Mouse (Mus musculus) colon, adult 2 months (tissue): ENCODE results near the gene Acsm5. TPM values are rescaled to one million over a fixed set of nuclear protein-coding genes. Genes with fewer than 3 reads are reported as not detected.

ENCODE experiments used
- polyA plus RNA-seq: library from polyadenylated mRNA; depleted of rRNA; stranded (reverse); fragments of >200 nt; gene quantifications from 2 replicates; pipeline ENCODE4 v1.2.3, GENCODE M21; 2012; rRNA removed

Gene Acsm5
- polyA plus RNA-seq = not detected in 2 replicates

DNA sequence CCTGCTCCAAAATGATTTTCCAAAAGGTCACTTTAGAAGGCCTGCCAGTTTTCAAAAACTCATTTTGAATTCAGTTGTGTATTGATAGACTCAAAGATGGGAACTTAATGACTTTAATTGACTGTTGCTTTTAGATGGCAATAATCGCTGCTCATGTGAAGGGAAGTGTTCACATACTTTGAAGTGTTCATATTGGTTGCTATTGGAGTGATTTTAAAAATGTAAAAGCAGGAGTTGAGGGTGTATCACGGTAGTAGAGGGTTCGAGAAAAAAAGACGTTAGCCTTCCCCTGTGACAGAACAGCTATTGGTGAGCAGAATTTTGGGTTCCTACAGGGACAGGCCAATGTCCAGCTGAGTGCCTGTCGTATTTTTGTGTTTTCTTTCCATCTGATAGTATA, at the start of gene Acsm5:
Gene Acsm5 (plus strand): TSS at position 301 of the 400 bp plus-strand sequence.

DNA sequence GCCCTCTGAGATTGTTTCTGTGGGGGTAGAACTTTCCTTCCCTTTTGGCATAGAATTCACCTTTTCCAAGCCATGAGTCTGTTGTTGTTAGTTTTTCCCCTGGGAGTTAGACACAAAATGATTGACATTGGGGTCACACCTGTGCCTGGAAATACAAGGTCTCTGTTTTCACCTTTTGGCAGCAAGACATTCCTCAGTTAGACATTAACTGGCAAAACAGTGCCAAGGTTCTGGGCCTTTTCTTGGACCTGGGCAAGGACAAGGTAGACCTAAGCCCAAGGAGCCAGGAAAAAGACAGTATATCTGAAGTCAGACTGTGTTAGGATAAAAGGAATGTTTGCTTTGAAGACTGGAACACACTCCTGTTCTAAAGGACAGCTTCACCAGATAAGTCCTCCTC, 40.0 kb upstream of the Acsm5 start, which contains the start of gene Umod:
Gene Umod (minus strand): TSS at position 27 of the 400 bp plus-strand sequence.

DNA sequence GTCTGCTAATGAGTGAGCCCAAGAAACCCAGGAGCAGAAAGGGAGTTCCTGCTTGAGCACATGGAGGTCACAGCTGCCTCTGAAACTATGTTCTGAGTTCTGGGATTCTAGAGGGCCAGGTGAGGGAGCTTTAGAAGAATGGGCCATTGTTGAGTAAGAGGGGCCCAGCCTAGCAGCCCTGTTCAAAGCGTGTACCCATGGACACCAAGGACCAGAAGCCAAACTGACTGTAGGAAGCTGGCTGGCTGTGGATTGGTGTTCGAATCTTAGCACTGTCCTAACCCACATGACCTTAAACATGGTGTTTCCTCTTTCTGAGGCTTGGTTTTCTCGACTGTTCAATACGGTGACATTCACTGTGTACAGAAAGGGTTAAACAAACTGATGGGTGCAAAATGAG, 4.1 kb downstream of the Acsm5 start, which contains the start of gene Pdilt:
Gene Pdilt (minus strand): TSS at position 101 of the 400 bp plus-strand sequence.

DNA sequence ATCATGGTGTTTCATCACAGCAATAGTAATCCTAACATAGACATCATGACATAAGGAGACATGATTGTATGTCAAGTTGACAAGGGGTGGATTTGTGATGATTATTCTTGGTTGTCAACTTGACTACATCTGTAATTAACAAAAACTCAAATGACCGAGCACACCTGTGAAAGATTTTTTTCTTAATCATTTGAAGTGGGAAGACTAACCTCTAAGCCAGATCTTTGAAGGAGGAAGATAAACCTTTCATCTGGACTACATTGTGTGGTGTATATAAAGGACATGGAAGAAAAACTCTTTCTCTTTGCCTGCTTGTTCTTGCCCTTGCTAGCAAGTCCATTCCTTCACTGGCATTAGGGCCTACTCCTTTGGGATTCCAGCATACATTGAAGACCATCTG, 34.8 kb downstream of the Acsm5 start, which contains the start of gene Acsm2:
Gene Acsm2 (plus strand): TSS at position 301 of the 400 bp plus-strand sequence.

Other genes with a start within 250 kb of the Acsm5 start
- 0.69 and 35.0 TPM in 2 replicates for gene Gp2, start 60.2 kb upstream of the Acsm5 start, polyA plus RNA-seq
- gene Umod, start 40.2 kb upstream of the Acsm5 start, polyA plus RNA-seq = 0.03 and 0.13 TPM in 2 replicates
- not detected in 2 replicates for gene Pdilt, start 4.0 kb downstream of the Acsm5 start, polyA plus RNA-seq
- 0.13 TPM in 1 of 2 replicates, not detected in the other for gene Acsm2, start 34.9 kb downstream of the Acsm5 start, polyA plus RNA-seq
- not detected in 2 replicates for gene Acsm1, start 87.6 kb downstream of the Acsm5 start, polyA plus RNA-seq
- not detected in 2 replicates for gene Acsm4, start 170.6 kb downstream of the Acsm5 start, polyA plus RNA-seq
- gene Thumpd1, start 201.3 kb downstream of the Acsm5 start, polyA plus RNA-seq = 9.7 and 11.7 TPM in 2 replicates
- gene Acsm3, start 241.5 kb downstream of the Acsm5 start, polyA plus RNA-seq = 39.6 and 50.4 TPM in 2 replicates